Mouse (Mus musculus) embryo, embryonic 11 days (tissue): ENCODE measurements around the gene Slc35a2.

Source experiments
- DNase-seq: peaks from one replicate; pipeline ENCODE4 v3.0.0-alpha.2; 2015

Slc35a2 gene

GRCm38 (mm10) chrX:7883841-7884567, at the start of gene Slc35a2:
Slc35a2 (plus strand) TSS chrX:7884028.
- DNase-seq: peak; percentile 88

- no peak for DNase-seq
These were observed 46.7 kb upstream of the Slc35a2 start for GRCm38 (mm10) chrX:7837146-7837545.

GRCm38 (mm10) chrX:7840842-7841162, 43.0 kb upstream of the Slc35a2 start:
- no peak for DNase-seq

- DNase-seq: peak; percentile 95
These were observed 42.4 kb upstream of the Slc35a2 start, which contains the start of gene Otud5 for GRCm38 (mm10) chrX:7841163-7842162. Otud5 (plus strand) TSS chrX:7841364.

- DNase-seq: no peak
These were observed 41.5 kb upstream of the Slc35a2 start for GRCm38 (mm10) chrX:7842318-7842717.

- DNase-seq: no peak
These were observed 36.0 kb upstream of the Slc35a2 start for GRCm38 (mm10) chrX:7847845-7848244.

- DNase-seq: no peak
These were observed 29.2 kb upstream of the Slc35a2 start for GRCm38 (mm10) chrX:7854578-7854977.

GRCm38 (mm10) chrX:7859191-7859753, 24.6 kb upstream of the Slc35a2 start:
- no peak for DNase-seq

GRCm38 (mm10) chrX:7863181-7863580, 20.6 kb upstream of the Slc35a2 start:
- DNase-seq: no peak

GRCm38 (mm10) chrX:7864551-7864950, 19.3 kb upstream of the Slc35a2 start:
- no peak for DNase-seq

- DNase-seq: no peak
These were observed 18.5 kb upstream of the Slc35a2 start for GRCm38 (mm10) chrX:7865343-7865742.

GRCm38 (mm10) chrX:7865786-7866185, 18.0 kb upstream of the Slc35a2 start:
- no peak for DNase-seq

- DNase-seq: no peak
These were observed 16.7 kb upstream of the Slc35a2 start for GRCm38 (mm10) chrX:7867141-7867540.

- DNase-seq: no peak
These were observed 15.3 kb upstream of the Slc35a2 start for GRCm38 (mm10) chrX:7868506-7868905.

GRCm38 (mm10) chrX:7869826-7870225, 14.0 kb upstream of the Slc35a2 start:
- DNase-seq: no peak

GRCm38 (mm10) chrX:7878007-7878419, 5.8 kb upstream of the Slc35a2 start, which contains the start of gene Pim2:
Pim2 (plus strand) TSS chrX:7878262.
- peak; percentile 88 for DNase-seq

GRCm38 (mm10) chrX:7878495-7878894, 5.3 kb upstream of the Slc35a2 start:
- peak; percentile 5 for DNase-seq

GRCm38 (mm10) chrX:7879819-7880218, 4.0 kb upstream of the Slc35a2 start:
- DNase-seq: peak; percentile 81

GRCm38 (mm10) chrX:7898211-7898610, 14.4 kb downstream of the Slc35a2 start:
- DNase-seq: no peak

GRCm38 (mm10) chrX:7898880-7899874, 15.3 kb downstream of the Slc35a2 start, which contains the start of the genes Pqbp1 and Timm17b:
Pqbp1 (minus strand) TSS chrX:7899269.
Timm17b (plus strand) TSS chrX:7899357.
- DNase-seq: peak; percentile 94

GRCm38 (mm10) chrX:7904441-7904840, 20.6 kb downstream of the Slc35a2 start:
- DNase-seq: no peak

GRCm38 (mm10) chrX:7907735-7908134, 23.9 kb downstream of the Slc35a2 start, which contains the start of gene Gm10491:
Gm10491 (minus strand) TSS chrX:7907835.
- DNase-seq: no peak
